Mouse (Mus musculus): ENCODE data around the gene Sik3.

- TF ChIP-seq CTCF (IDR thresholded peaks at IDR 0.05; ENCODE audit: low read depth, low read length): no peak
- TF ChIP-seq POLR2A (IDR thresholded peaks at IDR 0.05; ENCODE audit: extremely low read depth, insufficient read depth, low read length): 0 out of 2 replicates have a peak, but pooled peaks have one; percentile 0
Observed at GRCm38 (mm10) chr9:46227064-46227614, 214.5 kb downstream of the Sik3 start.
